Mouse (Mus musculus): ENCODE data around the gene Opn5. TPM values are rescaled to one million over a fixed set of nuclear protein-coding genes. Genes with fewer than 3 reads are reported as not detected.

Gene Opn5
- not detected for polyA plus RNA-seq (2017; shearing (Covaris generic))

DNA sequence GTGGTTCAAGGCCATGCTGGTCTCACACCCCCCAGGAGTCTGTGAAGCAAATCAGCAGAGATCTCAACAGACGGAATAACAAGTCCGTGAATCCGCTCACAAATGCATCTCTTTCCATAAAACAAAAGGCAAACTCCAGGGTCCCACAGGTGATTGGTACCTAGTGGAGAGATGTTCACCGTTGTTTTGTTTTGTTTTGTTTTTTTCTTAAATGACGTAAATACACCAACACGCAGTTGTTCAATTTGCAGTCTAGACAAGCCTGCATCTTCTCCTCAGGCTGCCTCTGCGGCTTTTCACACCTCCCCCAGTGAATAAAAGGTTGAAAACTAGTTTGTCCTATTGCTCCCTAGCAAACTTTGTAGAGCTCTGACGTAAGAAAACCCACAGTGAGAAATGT, at the start of gene Opn5:
Opn5 (minus strand) TSS at position 101 of the 400 bp plus-strand sequence.
- no peak for ATAC-seq

- no peak for ATAC-seq
Observed at GRCm38 (mm10) chr17:42658634-42659422, 47.6 kb upstream of the Opn5 start.

DNA sequence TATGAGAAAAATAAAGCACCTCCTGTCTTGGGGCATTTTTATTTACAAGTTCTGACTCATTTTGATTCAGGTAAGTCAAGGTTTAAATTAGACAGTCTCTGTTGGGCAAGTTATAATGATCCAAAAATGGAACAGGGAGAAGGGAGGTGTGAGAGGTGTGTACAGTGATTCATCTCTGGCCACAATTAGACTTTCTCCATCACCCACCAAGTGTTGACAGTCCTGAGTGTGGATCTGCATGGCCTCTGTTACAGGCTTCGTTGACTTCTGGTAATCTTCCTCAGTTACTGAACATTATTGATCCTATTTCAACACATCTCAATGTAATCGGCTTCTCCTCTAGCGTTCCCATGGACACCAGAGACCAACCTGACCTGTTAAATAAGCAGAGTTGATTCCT, 32.2 kb upstream of the Opn5 start:
- no peak for ATAC-seq

- ATAC-seq: no peak
Observed at GRCm38 (mm10) chr17:42630206-42630605, 19.0 kb upstream of the Opn5 start.

DNA sequence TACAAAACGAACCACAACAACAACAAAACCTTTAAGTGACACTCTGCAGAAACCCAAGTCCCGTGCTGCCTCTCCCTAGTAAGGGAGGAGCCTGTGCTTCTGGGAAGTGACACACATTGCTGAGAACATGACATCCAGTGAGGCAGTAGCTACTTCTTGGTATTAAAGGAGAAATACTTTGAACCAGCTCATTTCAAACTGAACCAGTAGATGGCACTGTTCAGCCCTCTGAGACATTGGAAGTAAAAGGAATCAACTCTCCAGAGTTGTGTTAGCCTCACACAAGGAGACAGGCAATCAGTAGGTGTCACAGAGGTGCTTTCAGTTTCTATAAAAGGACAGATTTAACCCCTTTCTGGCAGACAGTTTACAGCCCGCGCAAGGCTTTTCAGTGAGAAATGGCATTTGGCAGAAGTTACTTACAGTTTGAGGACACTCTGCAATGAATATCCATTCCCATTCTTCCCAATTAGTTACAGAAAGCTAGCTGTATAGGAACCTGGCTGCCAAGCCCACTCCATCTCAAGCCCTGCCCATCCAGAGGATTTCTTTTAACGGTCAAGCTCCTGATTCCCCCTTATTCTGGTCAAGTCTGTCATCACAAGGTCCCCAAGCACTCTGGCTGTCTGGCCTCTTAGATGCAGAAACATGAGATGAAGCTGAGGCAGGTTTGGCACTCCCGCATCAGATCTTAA, 2.0 kb upstream of the Opn5 start:
- ATAC-seq: no peak

DNA sequence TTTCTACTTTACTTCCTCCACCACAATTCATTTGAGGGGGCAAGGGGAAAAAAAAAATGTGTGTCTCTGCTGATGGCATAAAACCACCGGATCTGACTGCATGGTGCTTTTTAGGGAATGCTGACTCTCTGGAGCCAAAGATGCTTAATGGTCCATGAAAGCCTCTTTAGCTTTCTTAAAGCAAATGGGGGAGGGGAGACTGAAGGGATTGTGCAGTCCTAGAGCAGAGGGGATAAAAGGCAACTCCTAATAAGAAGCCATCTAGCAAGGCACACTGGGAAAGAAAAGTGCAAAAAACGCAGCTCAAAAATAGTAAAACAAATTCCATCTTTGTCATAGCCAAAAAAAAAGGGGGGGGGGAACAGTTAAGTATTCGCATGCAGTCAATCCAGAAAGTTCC, 2.9 kb downstream of the Opn5 start:
- ATAC-seq: no peak

DNA sequence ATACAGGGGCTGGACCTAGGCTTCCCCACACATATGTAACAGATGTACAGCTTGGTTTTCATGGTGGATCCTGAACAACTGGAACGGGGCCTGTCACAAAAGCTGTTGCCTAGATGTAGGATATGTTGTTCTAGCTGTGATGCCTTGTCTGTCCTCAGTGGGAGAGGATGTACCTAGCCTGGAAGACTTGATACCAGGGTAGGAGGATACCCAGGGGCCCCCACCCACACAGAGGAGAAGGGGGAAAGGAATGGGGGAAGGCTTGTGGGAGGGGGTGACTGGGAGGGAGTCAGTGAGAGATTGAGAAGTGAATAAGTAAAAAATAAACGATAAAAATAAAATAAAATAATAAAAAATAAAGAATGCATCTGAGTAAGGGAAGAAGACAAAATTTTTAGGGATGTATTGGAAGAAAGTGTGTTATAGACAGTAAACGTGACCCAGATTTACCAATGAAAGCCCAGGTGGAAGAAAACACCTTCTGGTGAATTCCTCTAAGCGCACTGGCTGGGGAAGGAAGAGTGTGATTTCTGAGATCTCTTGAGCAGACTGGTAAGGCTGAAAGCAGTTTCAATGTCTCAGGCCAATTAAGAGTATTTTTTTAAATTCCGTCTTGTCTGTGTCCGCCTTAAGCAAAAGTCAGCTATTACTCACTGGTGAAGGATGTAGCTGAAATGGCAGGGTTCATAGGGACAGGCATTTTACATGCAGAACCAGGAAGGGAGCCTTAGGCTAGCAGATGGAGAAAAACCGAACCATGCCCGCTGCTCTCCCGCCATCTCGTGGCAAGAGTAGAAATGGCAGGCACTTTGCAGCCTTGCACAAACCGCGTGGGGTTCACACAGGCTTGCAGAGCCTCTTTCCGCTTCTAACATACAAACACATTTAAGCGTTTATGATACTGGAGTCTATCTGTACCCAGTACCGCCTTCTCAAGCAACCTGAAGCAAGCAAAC, 8.1 kb downstream of the Opn5 start:
- no peak for ATAC-seq

- no peak for ATAC-seq
Observed at GRCm38 (mm10) chr17:42586486-42586885, 24.7 kb downstream of the Opn5 start.

GRCm38 (mm10) chr17:42583029-42583331, 28.2 kb downstream of the Opn5 start:
- no peak for ATAC-seq

DNA sequence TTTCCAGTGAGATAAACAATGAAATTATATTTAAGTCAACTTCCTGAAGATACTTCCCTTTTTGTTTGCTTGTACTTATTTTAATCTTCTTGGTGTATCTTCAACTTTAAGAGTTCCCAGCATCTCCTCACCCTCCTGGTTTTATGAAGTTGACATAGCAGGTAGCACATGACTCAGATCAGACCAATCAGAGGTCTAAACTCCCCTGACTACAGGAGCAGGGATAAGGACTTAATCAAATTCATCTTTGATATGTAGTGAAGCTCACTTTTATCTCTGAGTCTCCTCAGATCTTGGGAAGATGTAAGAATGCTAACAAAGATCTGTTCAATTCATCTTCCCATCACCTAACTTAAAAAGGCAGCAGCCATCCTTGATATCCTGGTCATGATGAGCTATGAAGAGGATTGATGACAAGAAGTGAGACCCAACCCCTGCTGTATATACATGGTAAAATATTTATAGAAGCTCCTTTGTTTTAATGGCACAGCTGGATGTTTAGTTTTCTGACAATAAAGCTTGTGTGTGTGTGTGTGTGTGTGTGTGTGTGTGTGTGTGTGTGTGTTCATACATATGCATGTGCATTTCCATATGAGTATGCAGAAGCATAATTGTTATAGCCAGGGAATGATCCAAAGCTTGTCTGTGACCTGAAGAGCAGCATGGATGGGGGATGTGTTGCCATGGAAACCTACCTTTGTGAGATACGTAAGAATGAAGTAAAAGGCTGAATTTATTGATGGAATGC, 28.7 kb downstream of the Opn5 start:
- no peak for ATAC-seq

GRCm38 (mm10) chr17:42580623-42581022, 30.6 kb downstream of the Opn5 start:
- no peak for ATAC-seq

DNA sequence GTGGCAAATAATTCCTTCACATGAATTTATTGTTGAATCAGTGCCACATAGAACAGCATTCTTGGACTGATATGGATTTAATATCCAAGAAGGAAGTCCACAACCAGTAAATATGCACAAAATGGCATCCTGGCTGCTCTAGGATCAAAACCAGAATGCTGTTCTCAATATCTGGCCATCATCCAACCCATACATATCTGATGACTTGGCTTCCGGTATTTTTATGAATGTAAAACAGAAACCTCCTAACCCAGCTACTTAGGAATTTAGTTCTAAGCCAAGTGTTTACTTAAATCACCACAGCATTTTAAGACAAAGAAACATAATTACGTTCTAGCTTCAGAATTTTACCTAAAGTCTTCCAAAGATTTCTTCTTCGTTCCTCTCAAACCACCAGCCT, 31.0 kb downstream of the Opn5 start:
- no peak for ATAC-seq

DNA sequence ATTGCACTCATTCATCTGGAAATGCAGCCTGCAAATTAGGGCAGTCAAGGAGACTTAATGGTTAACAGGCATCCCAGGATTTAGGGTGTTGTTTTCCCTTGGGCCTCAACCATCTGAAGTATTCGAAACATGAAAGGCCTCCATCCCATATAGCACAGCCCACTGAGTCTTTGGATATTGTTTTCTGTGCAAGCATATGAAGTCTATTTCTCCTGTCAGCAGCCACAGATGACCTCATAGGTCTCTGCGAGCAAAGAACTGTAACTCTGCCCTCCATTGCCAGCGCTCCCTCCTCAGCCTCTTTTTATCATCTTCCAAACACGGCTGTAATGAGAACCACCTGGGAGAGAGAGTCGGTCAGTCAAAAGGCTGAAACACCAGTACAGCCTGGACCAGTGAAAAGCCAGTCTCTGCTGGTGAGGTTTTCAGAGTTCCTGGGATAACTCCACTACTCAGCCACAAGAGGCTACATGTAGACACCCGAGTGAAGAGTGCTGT, 34.5 kb downstream of the Opn5 start:
- no peak for ATAC-seq

DNA sequence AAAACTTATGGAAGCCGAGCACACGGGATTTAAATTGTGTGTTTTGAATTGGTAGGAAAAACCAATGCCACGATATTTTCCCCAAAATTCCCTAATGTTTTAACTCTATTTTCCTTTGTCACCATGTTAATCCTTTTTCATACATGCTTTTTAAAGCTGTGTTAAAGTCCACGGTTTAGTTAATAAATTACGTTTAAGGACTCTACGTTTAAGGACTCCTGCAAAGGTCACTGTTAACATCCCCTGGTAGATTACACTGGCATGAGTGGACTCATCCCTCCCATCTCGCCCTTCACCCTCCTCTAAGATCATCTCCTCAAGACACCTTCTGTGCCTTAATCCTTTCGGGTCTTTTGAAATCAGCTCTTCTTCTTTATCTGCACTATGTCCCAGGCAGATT, 37.4 kb downstream of the Opn5 start:
- ATAC-seq: no peak

- no peak for ATAC-seq
Observed at GRCm38 (mm10) chr17:42549578-42549977, 61.6 kb downstream of the Opn5 start.

GRCm38 (mm10) chr17:42530147-42530546, 81.0 kb downstream of the Opn5 start:
- ATAC-seq: no peak

DNA sequence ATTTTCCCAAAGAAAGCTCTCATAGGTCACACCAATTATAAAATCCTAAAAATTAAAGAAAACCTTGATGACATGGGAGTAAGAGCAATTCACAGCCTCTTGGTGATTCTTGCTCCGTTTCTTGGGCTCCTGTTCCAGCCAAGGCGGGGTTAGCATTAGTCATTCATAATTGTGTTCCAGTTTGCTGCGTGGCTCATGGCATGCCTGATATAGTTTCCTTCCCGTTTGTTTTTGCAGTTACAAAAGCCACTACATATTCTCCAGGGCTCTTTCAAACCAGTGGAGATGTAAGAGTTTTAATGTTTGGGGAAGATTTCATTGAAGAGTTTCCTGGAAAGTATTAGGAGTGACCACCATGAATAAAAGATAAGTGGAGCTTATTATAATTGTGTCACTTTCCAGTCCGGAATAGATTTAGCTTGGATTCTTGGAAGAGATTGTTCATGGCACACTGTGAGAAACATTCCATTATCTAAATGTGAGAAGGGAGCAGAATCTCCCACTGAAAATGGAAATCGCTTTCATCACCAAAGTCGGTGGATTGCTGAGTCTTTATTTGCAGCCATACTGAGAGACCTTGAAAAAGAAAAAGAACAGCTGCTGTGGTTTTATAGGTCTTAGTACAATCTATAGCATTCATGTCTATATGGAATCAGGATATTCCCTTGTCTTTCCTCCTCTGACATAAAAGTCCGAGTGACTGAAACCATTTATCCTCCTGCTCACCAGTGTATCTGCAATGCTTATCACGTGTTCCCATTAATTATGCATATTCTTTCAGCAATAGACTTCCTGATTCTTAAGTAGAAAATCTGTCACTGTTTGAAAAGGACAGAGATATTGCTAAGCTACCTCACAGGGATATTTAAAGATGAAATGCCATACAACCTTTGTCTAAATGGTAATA, 101.6 kb downstream of the Opn5 start:
- ATAC-seq: no peak

All from activated CD4-positive, CD25-positive, alpha-beta regulatory T cell, adult 4 months (primary cell).